Mouse (Mus musculus) E14TG2a.4 (cell line): ENCODE measurements around the gene Psma7.

Experiments
- CTCF ChIP-seq: conservative IDR thresholded peaks from 2 replicates; pipeline ENCODE4 v1.5.1; 2014; ENCODE audit warnings: low read length
- NANOG ChIP-seq: IDR thresholded peaks from 2 replicates; pipeline ENCODE4 v1.6.1; 2014; ENCODE audit warnings: borderline replicate concordance, low read length, mixed read lengths

DNA sequence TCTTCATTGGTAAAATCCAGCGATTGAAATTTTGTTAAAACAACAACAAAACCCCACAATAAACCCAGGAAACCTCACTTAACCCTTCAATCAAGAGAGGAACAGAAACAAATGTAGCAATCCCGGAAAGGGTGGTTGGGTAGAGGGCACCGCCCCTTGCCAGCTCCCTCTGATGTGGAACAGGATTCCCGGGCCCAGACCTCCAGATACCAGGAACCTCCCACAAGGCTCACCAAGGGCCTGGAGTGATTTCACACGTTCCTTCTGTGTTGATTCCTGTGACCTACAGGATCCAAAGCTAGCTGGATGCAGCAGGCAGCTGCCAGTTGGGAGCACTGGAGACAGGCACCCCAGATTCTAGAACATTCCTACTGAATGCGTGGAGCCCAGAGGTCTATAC is 1.8 kb downstream of the Psma7 start:
- TF ChIP-seq CTCF (no peak), NANOG (no peak)
